Mouse (Mus musculus) activated CD4-positive, CD25-positive, alpha-beta regulatory T cell, adult 4 months (primary cell): ENCODE data around the gene Zfp62. TPM values are rescaled to one million over a fixed set of nuclear protein-coding genes. Genes with fewer than 3 reads are reported as not detected.

Experiments
- polyA plus RNA-seq, 2 experiments: library from polyadenylated mRNA; unstranded; fragments of 100-300 nt; shearing (Covaris generic); gene quantifications; one replicate each; pipeline ENCODE4 v1.2.1; 2017

Gene Zfp62
- polyA plus RNA-seq, 2 experiments from 2014 or later = 47.9 to 54.3 TPM

Other genes with a start within 250 kb of the Zfp62 start
- gene Olfr56, start 224.4 kb upstream of the Zfp62 start, polyA plus RNA-seq = under 1 TPM in 1 of 2 experiments, not detected in 1; 0.82 TPM
- gene 9930111J21Rik1, start 223.9 kb upstream of the Zfp62 start, polyA plus RNA-seq = 100 to 1,000 TPM; 122 to 166 TPM
- 1 to 10 TPM; 4.9 to 7.3 TPM for gene Gm12185, start 211.1 kb upstream of the Zfp62 start, polyA plus RNA-seq
- gene Tgtp1, start 209.1 kb upstream of the Zfp62 start, polyA plus RNA-seq = 100 to 1,000 TPM; 242 to 299 TPM
- 100 to 1,000 TPM; 114 to 149 TPM for gene 9930111J21Rik2, start 152.1 kb upstream of the Zfp62 start, polyA plus RNA-seq
- 100 to 1,000 TPM; 351 to 409 TPM for gene Tgtp2, start 139.1 kb upstream of the Zfp62 start, polyA plus RNA-seq
- gene Ifi47, start 126.7 kb upstream of the Zfp62 start, polyA plus RNA-seq = 100 to 1,000 TPM; 399 to 513 TPM
- under 1 TPM; 0.15 to 0.37 TPM for gene Olfr1396, start 88.4 kb upstream of the Zfp62 start, polyA plus RNA-seq
- under 1 TPM in 1 of 2 experiments, not detected in 1; 0.12 TPM for gene Olfr1395, start 61.0 kb upstream of the Zfp62 start, polyA plus RNA-seq
- not detected for gene Olfr1394, start 48.9 kb upstream of the Zfp62 start, polyA plus RNA-seq
- gene Btnl9, start 16.1 kb upstream of the Zfp62 start, polyA plus RNA-seq = not detected
- gene Mgat1, start 40.9 kb downstream of the Zfp62 start, polyA plus RNA-seq = 10 to 100 TPM; 55.3 to 85.9 TPM
- not detected for gene Olfr1393, start 75.0 kb downstream of the Zfp62 start, polyA plus RNA-seq
- not detected for gene Olfr1392, start 82.0 kb downstream of the Zfp62 start, polyA plus RNA-seq
- not detected for gene Olfr10, start 101.4 kb downstream of the Zfp62 start, polyA plus RNA-seq
- gene Olfr1391, start 119.5 kb downstream of the Zfp62 start, polyA plus RNA-seq = not detected
- gene Olfr1390, start 131.9 kb downstream of the Zfp62 start, polyA plus RNA-seq = not detected
- not detected for gene Olfr1389, start 219.8 kb downstream of the Zfp62 start, polyA plus RNA-seq
- not detected for gene Olfr1388, start 233.3 kb downstream of the Zfp62 start, polyA plus RNA-seq